ENCODE assay signal across 7 mouse cellular contexts in genomic region chr1:155098486-155099279, GRCm38 (mm10). TPM values are rescaled to one million over a fixed set of nuclear protein-coding genes. Genes with fewer than 3 reads are reported as not detected.
DNase-seq lines count a peak whose midpoint lies in the region; ATAC-seq and TF ChIP-seq lines count a peak whose summit lies in the region.

No protein-coding gene starts in this region.

- intact Hi-C loops in left cerebral cortex, postnatal 4 days (cut with DNase I) = loop anchor here (5.0 kb wide), 2 partner anchors 51 to 114 kb away; no protein-coding TSS in a partner anchor

- H3K9me3 ChIP-seq in forebrain, postnatal 0 days (ENCODE audit: low read length) = no peaks in the 10 kb centered on the region
- no peaks in the 10 kb centered on the region for H3K9me3 ChIP-seq in hindbrain, embryonic 14.5 days (ENCODE audit: control insufficient read depth, low read length)
- no peaks in the 10 kb centered on the region for H3K9me3 ChIP-seq in midbrain, embryonic 11.5 days (ENCODE audit: control insufficient read depth, low read length)

- peak overlapping the region; percentile 64 for H3K4me3 ChIP-seq in forebrain, postnatal 0 days (ENCODE audit: low read depth, low read length)
- peak overlapping the region; percentile 87 for H3K4me3 ChIP-seq in hindbrain, embryonic 14.5 days (replicated peaks; ENCODE audit: low read length)
- peak overlapping the region; percentile 100 for H3K4me3 ChIP-seq in midbrain, embryonic 11.5 days (ENCODE audit: low read depth, low read length)
- H3K4me3 ChIP-seq in spleen, adult 2 months (ENCODE audit: extremely low read depth, insufficient read depth, insufficient read length) = peak overlapping the region; percentile 96

- peak overlapping the region; percentile 60 for H3K4me2 ChIP-seq in forebrain, postnatal 0 days (ENCODE audit: low read depth)
- H3K4me2 ChIP-seq in hindbrain, embryonic 14.5 days (replicated peaks) = peak overlapping the region; percentile 85
- peak overlapping the region; percentile 91 for H3K4me2 ChIP-seq in midbrain, embryonic 11.5 days

- H3K27ac ChIP-seq in forebrain, postnatal 0 days (ENCODE audit: low read depth, low read length) = peak overlapping the region; percentile 89
- peak overlapping the region; percentile 83 for H3K27ac ChIP-seq in hindbrain, embryonic 14.5 days
- H3K27ac ChIP-seq in midbrain, embryonic 11.5 days (ENCODE audit: low read depth, low read length) = peak overlapping the region; percentile 59
- peak overlapping the region; percentile 98 for H3K27ac ChIP-seq in spleen, adult 2 months (ENCODE audit: insufficient read depth, low read length)

- no peaks in the 10 kb centered on the region for H3K36me3 ChIP-seq in forebrain, postnatal 0 days (ENCODE audit: insufficient read depth)
- no peaks in the 10 kb centered on the region for H3K36me3 ChIP-seq in hindbrain, embryonic 14.5 days (replicated peaks; ENCODE audit: control insufficient read depth, insufficient read depth)
- H3K36me3 ChIP-seq in midbrain, embryonic 11.5 days (ENCODE audit: control insufficient read depth, insufficient read depth, low read length) = no peaks in the 10 kb centered on the region
- peaks cover 2% of the 10 kb centered on the region for H3K36me3 ChIP-seq in spleen, adult 2 months (ENCODE audit: control insufficient read depth, insufficient read depth, low read length)

- WGBS in forebrain, postnatal 0 days = under 1% methylated on average over 72 of the region's 93 CpGs
- under 1% methylated on average over 78 of the region's 93 CpGs for WGBS in hindbrain, embryonic 14.5 days
- under 1% methylated on average over 80 of the region's 93 CpGs for WGBS in midbrain, embryonic 11.5 days
- under 1% methylated on average over 92 of the region's 93 CpGs for WGBS in spleen, adult 2 months

- peak overlapping the region; percentile 79 for H3K9ac ChIP-seq in forebrain, postnatal 0 days
- peak overlapping the region; percentile 95 for H3K9ac ChIP-seq in hindbrain, embryonic 14.5 days
- peak overlapping the region; percentile 98 for H3K9ac ChIP-seq in midbrain, embryonic 11.5 days (ENCODE audit: low read length)

- TF ChIP-seq POLR2A in spleen, adult 2 months (IDR thresholded peaks at IDR 0.05; ENCODE audit: low read depth, low read length) = no peak

- DNase-seq in T-cell, adult 2 months (ENCODE audit: low spot score) = peak; percentile 77
- DNase-seq in c-Kit-positive CD71-positive TER-119-positive erythroid progenitor cells, embryonic 14.5 days (ENCODE audit: low spot score) = peak; percentile 41
- peak; percentile 68 for DNase-seq in forebrain, postnatal 0 days
- no peak for DNase-seq in hindbrain, embryonic 14.5 days (ENCODE audit: low spot score)
- DNase-seq in left cerebral cortex, postnatal 4 days = peak; percentile 43
- DNase-seq in midbrain, embryonic 11.5 days (ENCODE audit: low spot score, missing footprints) = peak; percentile 96
- peak in 1 of 2 experiments; percentile 57 for DNase-seq in spleen, adult 2 months (ENCODE audit: low read depth in 1 of 2, low spot score in 2 of 2)

- H3K27me3 ChIP-seq in forebrain, postnatal 0 days (ENCODE audit: insufficient read depth, low read length) = no peaks in the 10 kb centered on the region
- no peaks in the 10 kb centered on the region for H3K27me3 ChIP-seq in hindbrain, embryonic 14.5 days (ENCODE audit: control insufficient read depth, insufficient read depth, low read length)
- no peaks in the 10 kb centered on the region; the same call in 1 of the 2 replicates for H3K27me3 ChIP-seq in midbrain, embryonic 11.5 days (ENCODE audit: control insufficient read depth, insufficient read depth, low read length)
- no peaks in the 10 kb centered on the region for H3K27me3 ChIP-seq in spleen, adult 2 months (ENCODE audit: control insufficient read depth, insufficient read depth, low read length)

- no peaks in the 10 kb centered on the region; the same call in 1 of the 2 replicates for H3K4me1 ChIP-seq in forebrain, postnatal 0 days (ENCODE audit: insufficient read depth)
- peaks cover 23% of the 10 kb centered on the region for H3K4me1 ChIP-seq in hindbrain, embryonic 14.5 days (replicated peaks; ENCODE audit: control insufficient read depth, insufficient read depth, low read length)
- H3K4me1 ChIP-seq in midbrain, embryonic 11.5 days (ENCODE audit: control insufficient read depth, insufficient read depth, low read length) = peaks cover 12% of the 10 kb centered on the region
- peaks cover 7% of the 10 kb centered on the region; the same call in 1 of the 2 replicates for H3K4me1 ChIP-seq in spleen, adult 2 months (ENCODE audit: control insufficient read depth, insufficient read depth, insufficient read length)

- TF ChIP-seq CTCF in forebrain, postnatal 0 days (IDR thresholded peaks at IDR 0.05; ENCODE audit: low read depth) = no peak
- TF ChIP-seq CTCF in spleen, adult 2 months (IDR thresholded peaks at IDR 0.05; ENCODE audit: extremely low read depth, insufficient read depth, insufficient read length, insufficient replicate concordance) = no peak

- peak; percentile 37 for ATAC-seq in forebrain, postnatal 0 days
- ATAC-seq in hindbrain, embryonic 14.5 days (ENCODE audit: low FRiP score) = peak; percentile 25
- ATAC-seq in midbrain, embryonic 11.5 days (ENCODE audit: low FRiP score) = peak; percentile 63

RNA-seq across cellular contexts. Expression of gene Ier5, which starts 0.8 kb away (rescaled TPM):
- total RNA-seq in forebrain, postnatal 0 days (2014; rRNA removed) = 46.0 and 47.6 TPM in 2 replicates
- 9.4 and 11.6 TPM in 2 replicates for polyA plus RNA-seq in forebrain, postnatal 0 days (2015; fragmentation: Nextera tagmentation; extraction: Ambion mirVana)
- polyA plus RNA-seq in hindbrain, embryonic 14.5 days (2014; fragmentation: Nextera tagmentation; extraction: Ambion mirVana) = 10.5 and 13.0 TPM in 2 replicates
- 10 to 100 TPM; 12.0 TPM for total RNA-seq in left cerebral cortex, postnatal 4 days (2021)
- 12.4 and 13.5 TPM in 2 replicates for polyA plus RNA-seq in midbrain, embryonic 11.5 days (2014; fragmentation: Nextera tagmentation; extraction: Ambion mirVana)
- 47.7 and 82.0 TPM in 2 replicates for polyA plus RNA-seq in spleen, adult 2 months (2012; rRNA removed)

RNA-seq across cellular contexts. Expression of gene Mr1, which starts 47.9 kb away (rescaled TPM):
- 2.8 and 5.1 TPM in 2 replicates for total RNA-seq in forebrain, postnatal 0 days (2014; rRNA removed)
- polyA plus RNA-seq in forebrain, postnatal 0 days (2015; fragmentation: Nextera tagmentation; extraction: Ambion mirVana) = 2.0 and 2.6 TPM in 2 replicates
- 2.0 and 2.4 TPM in 2 replicates for polyA plus RNA-seq in hindbrain, embryonic 14.5 days (2014; fragmentation: Nextera tagmentation; extraction: Ambion mirVana)
- total RNA-seq in left cerebral cortex, postnatal 4 days (2021) = 1 to 10 TPM; 1.5 to 1.8 TPM
- polyA plus RNA-seq in midbrain, embryonic 11.5 days (2014; fragmentation: Nextera tagmentation; extraction: Ambion mirVana) = 0.41 and 0.49 TPM in 2 replicates
- polyA plus RNA-seq in spleen, adult 2 months (2012; rRNA removed) = 1.7 and 2.2 TPM in 2 replicates

RNA-seq across cellular contexts. Expression of gene Stx6, which starts 59.8 kb away (rescaled TPM):
- total RNA-seq in forebrain, postnatal 0 days (2014; rRNA removed) = 120 and 122 TPM in 2 replicates
- 89.2 and 97.5 TPM in 2 replicates for polyA plus RNA-seq in forebrain, postnatal 0 days (2015; fragmentation: Nextera tagmentation; extraction: Ambion mirVana)
- polyA plus RNA-seq in hindbrain, embryonic 14.5 days (2014; fragmentation: Nextera tagmentation; extraction: Ambion mirVana) = 113 and 117 TPM in 2 replicates
- total RNA-seq in left cerebral cortex, postnatal 4 days (2021) = 100 to 1,000 TPM in 1 of 2 experiments, 10 to 100 TPM in 1; 99.3 to 102 TPM
- 97.1 and 100 TPM in 2 replicates for polyA plus RNA-seq in midbrain, embryonic 11.5 days (2014; fragmentation: Nextera tagmentation; extraction: Ambion mirVana)
- polyA plus RNA-seq in spleen, adult 2 months (2012; rRNA removed) = 35.0 and 45.6 TPM in 2 replicates
